Mouse (Mus musculus) megakaryocyte, embryonic 14.5 days (primary cell): ENCODE measurements around the gene Asah2. TPM values are rescaled to one million over a fixed set of nuclear protein-coding genes. Genes with fewer than 3 reads are reported as not detected.

Source experiments
- H3K27me3 ChIP-seq: replicated peaks from 2 replicates; pipeline ENCODE3; 2012; ENCODE audit warnings: inconsistent platforms
- H3K36me3 ChIP-seq: replicated peaks from 2 replicates; pipeline ENCODE3; 2012; ENCODE audit warnings: low read length, inconsistent platforms, mixed read lengths
- H3K4me1 ChIP-seq: 2 replicates; pipeline ENCODE4 v1.6.1; 2012; ENCODE audit warnings: inconsistent platforms
- H3K4me3 ChIP-seq: replicated peaks from 2 replicates; pipeline ENCODE3; 2012; ENCODE audit warnings: moderate library complexity, mild to moderate bottlenecking, inconsistent platforms
- H3K9me3 ChIP-seq: 2 replicates; pipeline ENCODE4 v1.6.1; 2012; ENCODE audit warnings: inconsistent platforms
- FLI1 ChIP-seq: IDR thresholded peaks from 2 replicates; pipeline ENCODE4 v1.6.1; 2012; ENCODE audit warnings: low read length, inconsistent platforms, mixed read lengths
- GATA1 ChIP-seq: IDR thresholded peaks from 3 replicates; pipeline ENCODE4 v1.6.1; 2012; ENCODE audit warnings: mixed read lengths, low read length, inconsistent platforms, borderline replicate concordance
- polyA plus RNA-seq: library from polyadenylated mRNA; stranded (reverse); fragments of >175 nt; gene quantifications from 2 replicates; pipeline ENCODE4 v1.2.3, GENCODE M21; 2012; ENCODE audit warnings: low replicate concordance; ENCODE audit not compliant: insufficient read depth

Gene Asah2
- polyA plus RNA-seq, 1 experiment = 0.48 TPM

- Histone ChIP-seq H3K4me1 (no peaks in the 10 kb centered on the region), H3K27me3 (no peaks in the 10 kb centered on the region), H3K4me3 (no peak overlapping the region), H3K36me3 (peaks cover 14% of the 10 kb centered on the region), H3K9me3 (no peaks in the 10 kb centered on the region)
- TF ChIP-seq FLI1 = no peak
- TF ChIP-seq GATA1 = no peak
Measured at GRCm38 (mm10) chr19:32002623-32003022, 105.4 kb downstream of the Asah2 start.

- no peaks in the 10 kb centered on the region for H3K27me3 ChIP-seq
- TF ChIP-seq GATA1 (no peak), FLI1 (no peak)
- H3K4me1 ChIP-seq = no peaks in the 10 kb centered on the region
- no peak overlapping the region for H3K4me3 ChIP-seq
- no peaks in the 10 kb centered on the region for H3K9me3 ChIP-seq
- H3K36me3 ChIP-seq = peaks cover 2% of the 10 kb centered on the region
Measured at GRCm38 (mm10) chr19:31996916-31997315, 111.1 kb downstream of the Asah2 start.

GRCm38 (mm10) chr19:31991057-31991456 is 117.0 kb downstream of the Asah2 start:
- Histone ChIP-seq H3K4me1 (no peaks in the 10 kb centered on the region), H3K4me3 (no peak overlapping the region), H3K27me3 (no peaks in the 10 kb centered on the region), H3K36me3 (peaks cover 2% of the 10 kb centered on the region), H3K9me3 (no peaks in the 10 kb centered on the region)
- TF ChIP-seq FLI1 (no peak), GATA1 (no peak)

GRCm38 (mm10) chr19:31975882-31976281 is 132.1 kb downstream of the Asah2 start:
- peaks cover 21% of the 10 kb centered on the region for H3K4me1 ChIP-seq
- H3K27me3 ChIP-seq = no peaks in the 10 kb centered on the region
- no peaks in the 10 kb centered on the region for H3K9me3 ChIP-seq
- H3K4me3 ChIP-seq = no peak overlapping the region
- H3K36me3 ChIP-seq = no peaks in the 10 kb centered on the region
- TF ChIP-seq GATA1 (no peak), FLI1 (no peak)

GRCm38 (mm10) chr19:31971998-31972397 is 136.0 kb downstream of the Asah2 start:
- no peaks in the 10 kb centered on the region for H3K9me3 ChIP-seq
- TF ChIP-seq FLI1 (no peak), GATA1 (no peak)
- H3K4me1 ChIP-seq = peaks cover 41% of the 10 kb centered on the region
- peaks cover 2% of the 10 kb centered on the region for H3K27me3 ChIP-seq
- peak overlapping the region; percentile 2 for H3K4me3 ChIP-seq
- no peaks in the 10 kb centered on the region for H3K36me3 ChIP-seq

GRCm38 (mm10) chr19:31971405-31971804 is 136.6 kb downstream of the Asah2 start:
- Histone ChIP-seq H3K9me3 (no peaks in the 10 kb centered on the region), H3K27me3 (peaks cover 2% of the 10 kb centered on the region), H3K36me3 (no peaks in the 10 kb centered on the region), H3K4me1 (peaks cover 40% of the 10 kb centered on the region), H3K4me3 (no peak overlapping the region)
- TF ChIP-seq GATA1 (no peak), FLI1 (no peak)

- Histone ChIP-seq H3K4me1 (peaks cover 45% of the 10 kb centered on the region), H3K36me3 (no peaks in the 10 kb centered on the region), H3K9me3 (no peaks in the 10 kb centered on the region), H3K27me3 (peaks cover 2% of the 10 kb centered on the region), H3K4me3 (no peak overlapping the region)
- TF ChIP-seq FLI1 = no peak
- no peak for TF ChIP-seq GATA1
Measured at GRCm38 (mm10) chr19:31967933-31968532, 140.0 kb downstream of the Asah2 start.

- Histone ChIP-seq H3K4me3 (no peak overlapping the region), H3K36me3 (no peaks in the 10 kb centered on the region), H3K9me3 (no peaks in the 10 kb centered on the region), H3K4me1 (peaks cover 25% of the 10 kb centered on the region), H3K27me3 (no peaks in the 10 kb centered on the region)
- TF ChIP-seq GATA1 (no peak), FLI1 (no peak)
Measured at GRCm38 (mm10) chr19:31963147-31963546, 144.9 kb downstream of the Asah2 start.

GRCm38 (mm10) chr19:31960434-31960833 is 147.6 kb downstream of the Asah2 start:
- Histone ChIP-seq H3K27me3 (no peaks in the 10 kb centered on the region), H3K4me3 (no peak overlapping the region), H3K36me3 (no peaks in the 10 kb centered on the region), H3K9me3 (no peaks in the 10 kb centered on the region), H3K4me1 (peaks cover 31% of the 10 kb centered on the region)
- no peak for TF ChIP-seq GATA1
- no peak for TF ChIP-seq FLI1

- Histone ChIP-seq H3K27me3 (no peaks in the 10 kb centered on the region), H3K36me3 (no peaks in the 10 kb centered on the region), H3K4me1 (peaks cover 21% of the 10 kb centered on the region), H3K4me3 (no peak overlapping the region), H3K9me3 (no peaks in the 10 kb centered on the region)
- TF ChIP-seq GATA1 (no peak), FLI1 (no peak)
Measured at GRCm38 (mm10) chr19:31956359-31956758, 151.7 kb downstream of the Asah2 start.

- no peaks in the 10 kb centered on the region for H3K9me3 ChIP-seq
- H3K27me3 ChIP-seq = no peaks in the 10 kb centered on the region
- no peaks in the 10 kb centered on the region for H3K36me3 ChIP-seq
- TF ChIP-seq FLI1 = no peak
- no peak for TF ChIP-seq GATA1
- H3K4me3 ChIP-seq = no peak overlapping the region
- H3K4me1 ChIP-seq = peaks cover 19% of the 10 kb centered on the region
Measured at GRCm38 (mm10) chr19:31954696-31955095, 153.3 kb downstream of the Asah2 start.
